Mouse (Mus musculus): ENCODE data around the gene Rgs6. TPM values are rescaled to one million over a fixed set of nuclear protein-coding genes. Genes with fewer than 3 reads are reported as not detected.

Gene Rgs6
- polyA plus RNA-seq, 1 experiment from 2014 or later, result 1.5 TPM

- ATAC-seq (ENCODE audit: low FRiP score, low TSS enrichment), result no peak
- H3K36me3 ChIP-seq (ENCODE audit: control insufficient read depth, insufficient read depth, low read length), result no peaks in the 10 kb centered on the region
- H3K27ac ChIP-seq (replicated peaks), result no peak overlapping the region
- H3K4me1 ChIP-seq (replicated peaks; ENCODE audit: control insufficient read depth, insufficient read depth), result no peaks in the 10 kb centered on the region
- no peak overlapping the region for H3K9ac ChIP-seq (ENCODE audit: low read length)
- DNase-seq (ENCODE audit: low spot score), result no peak
- H3K27me3 ChIP-seq (ENCODE audit: control insufficient read depth, insufficient read depth, low read length), result no peaks in the 10 kb centered on the region
- 69% methylated on average over 7 of the region's 7 CpGs for WGBS
- TF ChIP-seq EP300 (optimal IDR thresholded peaks at IDR 0.05) (no peak), CTCF (IDR thresholded peaks at IDR 0.05; ENCODE audit: low read depth) (no peak)
- H3K4me3 ChIP-seq (ENCODE audit: low read depth, low read length), result no peak overlapping the region
- no peaks in the 10 kb centered on the region for H3K9me3 ChIP-seq (ENCODE audit: control insufficient read depth, low read length)
- H3K4me2 ChIP-seq (replicated peaks; ENCODE audit: low read depth), result no peak overlapping the region
Measured at GRCm38 (mm10) chr12:83047710-83048109, 459.6 kb downstream of the Rgs6 start.

GRCm38 (mm10) chr12:83050514-83050913, 462.4 kb downstream of the Rgs6 start:
- no peaks in the 10 kb centered on the region for H3K9me3 ChIP-seq (ENCODE audit: control insufficient read depth, low read length)
- H3K27me3 ChIP-seq (ENCODE audit: control insufficient read depth, insufficient read depth, low read length), result no peaks in the 10 kb centered on the region
- no peak overlapping the region for H3K9ac ChIP-seq (ENCODE audit: low read length)
- no peaks in the 10 kb centered on the region for H3K4me1 ChIP-seq (replicated peaks; ENCODE audit: control insufficient read depth, insufficient read depth)
- 62% methylated on average over 8 of the region's 8 CpGs for WGBS
- no peak for ATAC-seq (ENCODE audit: low FRiP score, low TSS enrichment)
- no peak overlapping the region for H3K4me2 ChIP-seq (replicated peaks; ENCODE audit: low read depth)
- TF ChIP-seq CTCF (IDR thresholded peaks at IDR 0.05; ENCODE audit: low read depth) (no peak), EP300 (optimal IDR thresholded peaks at IDR 0.05) (no peak)
- no peak for DNase-seq (ENCODE audit: low spot score)
- H3K4me3 ChIP-seq (ENCODE audit: low read depth, low read length), result no peak overlapping the region
- no peak overlapping the region for H3K27ac ChIP-seq (replicated peaks)
- no peaks in the 10 kb centered on the region for H3K36me3 ChIP-seq (ENCODE audit: control insufficient read depth, insufficient read depth, low read length)

- Histone ChIP-seq H3K9ac (ENCODE audit: low read length) (no peak overlapping the region), H3K27ac (replicated peaks) (no peak overlapping the region), H3K4me3 (ENCODE audit: low read depth, low read length) (no peak overlapping the region), H3K4me2 (replicated peaks; ENCODE audit: low read depth) (no peak overlapping the region), H3K9me3 (ENCODE audit: control insufficient read depth, low read length) (no peaks in the 10 kb centered on the region), H3K27me3 (ENCODE audit: control insufficient read depth, insufficient read depth, low read length) (no peaks in the 10 kb centered on the region), H3K36me3 (ENCODE audit: control insufficient read depth, insufficient read depth, low read length) (no peaks in the 10 kb centered on the region), H3K4me1 (replicated peaks; ENCODE audit: control insufficient read depth, insufficient read depth) (no peaks in the 10 kb centered on the region)
- DNase-seq (ENCODE audit: low spot score), result no peak
- WGBS, result 43% methylated on average over 4 of the region's 4 CpGs
- TF ChIP-seq CTCF (IDR thresholded peaks at IDR 0.05; ENCODE audit: low read depth) (no peak), EP300 (optimal IDR thresholded peaks at IDR 0.05) (no peak)
- no peak for ATAC-seq (ENCODE audit: low FRiP score, low TSS enrichment)
Measured at GRCm38 (mm10) chr12:83052391-83052790, 464.3 kb downstream of the Rgs6 start.

- TF ChIP-seq CTCF (IDR thresholded peaks at IDR 0.05; ENCODE audit: low read depth), result no peak
- no peak for TF ChIP-seq EP300 (optimal IDR thresholded peaks at IDR 0.05)
- no peak overlapping the region for H3K4me3 ChIP-seq (ENCODE audit: low read depth, low read length)
- WGBS, result 63% methylated on average over 5 of the region's 5 CpGs
Measured at GRCm38 (mm10) chr12:83055690-83056089, 467.6 kb downstream of the Rgs6 start.

GRCm38 (mm10) chr12:83066426-83066825, 478.3 kb downstream of the Rgs6 start:
- H3K9me3 ChIP-seq (ENCODE audit: control insufficient read depth, low read length), result no peaks in the 10 kb centered on the region
- DNase-seq (ENCODE audit: low spot score) (no peak), ATAC-seq (ENCODE audit: low FRiP score, low TSS enrichment) (no peak)
- H3K27me3 ChIP-seq (ENCODE audit: control insufficient read depth, insufficient read depth, low read length), result no peaks in the 10 kb centered on the region
- H3K4me3 ChIP-seq (ENCODE audit: low read depth, low read length), result no peak overlapping the region
- 70% methylated on average over 6 of the region's 6 CpGs for WGBS
- no peaks in the 10 kb centered on the region for H3K4me1 ChIP-seq (replicated peaks; ENCODE audit: control insufficient read depth, insufficient read depth)
- no peaks in the 10 kb centered on the region for H3K36me3 ChIP-seq (ENCODE audit: control insufficient read depth, insufficient read depth, low read length)
- H3K27ac ChIP-seq (replicated peaks), result no peak overlapping the region
- H3K4me2 ChIP-seq (replicated peaks; ENCODE audit: low read depth), result no peak overlapping the region
- no peak for TF ChIP-seq EP300 (optimal IDR thresholded peaks at IDR 0.05)
- no peak for TF ChIP-seq CTCF (IDR thresholded peaks at IDR 0.05; ENCODE audit: low read depth)
- no peak overlapping the region for H3K9ac ChIP-seq (ENCODE audit: low read length)

More at GRCm38 (mm10) chr12:83055690-83056089, 467.6 kb downstream of the Rgs6 start:
- Histone ChIP-seq H3K27ac (replicated peaks) (no peak overlapping the region), H3K9me3 (ENCODE audit: control insufficient read depth, low read length) (no peaks in the 10 kb centered on the region), H3K9ac (ENCODE audit: low read length) (no peak overlapping the region), H3K36me3 (ENCODE audit: control insufficient read depth, insufficient read depth, low read length) (no peaks in the 10 kb centered on the region), H3K4me1 (replicated peaks; ENCODE audit: control insufficient read depth, insufficient read depth) (no peaks in the 10 kb centered on the region), H3K27me3 (ENCODE audit: control insufficient read depth, insufficient read depth, low read length) (no peaks in the 10 kb centered on the region), H3K4me2 (replicated peaks; ENCODE audit: low read depth) (no peak overlapping the region)
- DNase-seq (ENCODE audit: low spot score), result no peak
- ATAC-seq (ENCODE audit: low FRiP score, low TSS enrichment), result no peak

- no peak for ATAC-seq (ENCODE audit: low FRiP score, low TSS enrichment)
- no peak for DNase-seq (ENCODE audit: low spot score)
Measured at GRCm38 (mm10) chr12:83070848-83071247, 482.8 kb downstream of the Rgs6 start.

More at GRCm38 (mm10) chr12:83070848-83071247, 482.8 kb downstream of the Rgs6 start:
- no peak for TF ChIP-seq CTCF (IDR thresholded peaks at IDR 0.05; ENCODE audit: low read depth)
- TF ChIP-seq EP300 (optimal IDR thresholded peaks at IDR 0.05), result no peak
- H3K36me3 ChIP-seq (ENCODE audit: control insufficient read depth, insufficient read depth, low read length), result no peaks in the 10 kb centered on the region
- no peak overlapping the region for H3K9ac ChIP-seq (ENCODE audit: low read length)
- no peaks in the 10 kb centered on the region for H3K9me3 ChIP-seq (ENCODE audit: control insufficient read depth, low read length)
- H3K4me1 ChIP-seq (replicated peaks; ENCODE audit: control insufficient read depth, insufficient read depth), result no peaks in the 10 kb centered on the region
- H3K27me3 ChIP-seq (ENCODE audit: control insufficient read depth, insufficient read depth, low read length), result no peaks in the 10 kb centered on the region
- H3K27ac ChIP-seq (replicated peaks), result no peak overlapping the region
- WGBS, result 63% methylated on average over 5 of the region's 5 CpGs
- H3K4me3 ChIP-seq (ENCODE audit: low read depth, low read length), result no peak overlapping the region
- H3K4me2 ChIP-seq (replicated peaks; ENCODE audit: low read depth), result no peak overlapping the region

Measured in stomach, postnatal 0 days (tissue).